Mouse (Mus musculus): ENCODE results near the gene Trp53.
"Not testable (repeated sequence)": the region's sequence is repeated elsewhere in the genome, so short reads cannot be mapped to it uniquely, and the experiment has no call there.

GRCm38 (mm10) chr11:69624339-69624738 is 44.2 kb downstream of the Trp53 start:
- not testable (repeated sequence) for TF ChIP-seq POLR2A (IDR thresholded peaks at IDR 0.05; ENCODE audit: insufficient read depth, low read length); CTCF (IDR thresholded peaks at IDR 0.05; ENCODE audit: low read depth, low read length)
